Mouse (Mus musculus): ENCODE data around the gene Bicd2.
"Not testable (repeated sequence)": the region's sequence is repeated elsewhere in the genome, so short reads cannot be mapped to it uniquely, and the experiment has no call there.

The Bicd2 gene

GRCm38 (mm10) chr13:49360906-49361406, 19.6 kb downstream of the Bicd2 start:
- DNase-seq (ENCODE audit: low spot score in 2 of 2): no peak

DNA sequence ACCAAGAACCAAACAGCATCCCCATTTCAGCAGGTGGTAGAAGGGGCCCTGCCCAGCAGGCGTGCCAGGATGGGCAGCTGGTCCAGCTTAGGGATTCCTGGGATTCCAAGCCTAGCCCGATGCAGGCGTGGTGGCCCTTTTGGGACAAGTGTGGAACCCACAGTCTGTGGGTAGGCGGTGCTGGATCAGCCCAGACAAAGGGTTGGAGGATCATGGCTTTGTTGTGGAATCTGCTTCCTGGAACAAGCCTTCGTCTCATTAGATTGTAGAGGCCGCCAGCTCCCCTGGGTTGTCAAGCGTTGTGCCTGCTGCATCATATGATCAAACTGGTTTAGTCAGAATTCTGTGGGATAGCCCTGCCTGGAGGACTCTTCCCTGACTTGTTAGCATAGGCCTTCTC, 21.0 kb downstream of the Bicd2 start:
- no peak for DNase-seq (ENCODE audit: low spot score in 2 of 2)

- no peak for DNase-seq (ENCODE audit: low spot score in 2 of 2)
Measured at GRCm38 (mm10) chr13:49362804-49363203, 21.4 kb downstream of the Bicd2 start.

- no peak for DNase-seq (ENCODE audit: low spot score in 2 of 2)
Measured at GRCm38 (mm10) chr13:49364716-49365115, 23.3 kb downstream of the Bicd2 start.

GRCm38 (mm10) chr13:49367657-49368440, 26.5 kb downstream of the Bicd2 start:
- DNase-seq (ENCODE audit: low spot score in 2 of 2): no peak

DNA sequence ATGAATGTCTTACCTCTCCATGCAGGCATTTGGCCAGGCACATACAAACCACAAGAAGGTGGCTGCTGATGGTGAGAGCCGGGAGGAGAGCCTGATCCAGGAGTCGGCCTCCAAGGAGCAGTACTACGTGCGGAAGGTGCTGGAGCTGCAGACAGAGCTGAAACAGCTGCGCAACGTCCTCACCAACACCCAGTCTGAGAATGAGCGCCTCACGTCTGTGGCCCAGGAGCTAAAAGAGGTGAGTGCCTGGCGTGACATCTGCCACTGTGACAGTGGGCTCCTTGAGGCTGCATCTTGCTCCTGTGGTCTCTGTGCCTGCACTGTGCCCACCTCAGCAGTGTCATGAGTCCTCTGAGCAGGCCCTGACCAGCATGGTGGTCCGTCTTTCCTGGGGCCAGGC, 28.0 kb downstream of the Bicd2 start:
- DNase-seq (ENCODE audit: low spot score in 2 of 2): no peak

GRCm38 (mm10) chr13:49370216-49370615, 28.8 kb downstream of the Bicd2 start:
- not testable (repeated sequence) for DNase-seq (ENCODE audit: low spot score in 2 of 2)

- DNase-seq (ENCODE audit: low spot score in 2 of 2): peak; percentile 16 to 32
Measured at GRCm38 (mm10) chr13:49370916-49371315, 29.5 kb downstream of the Bicd2 start.

- DNase-seq (ENCODE audit: low spot score in 2 of 2): peak; percentile 58 to 63
Measured at GRCm38 (mm10) chr13:49371428-49371899, 30.1 kb downstream of the Bicd2 start.

- DNase-seq (ENCODE audit: low spot score in 2 of 2): no peak
Measured at GRCm38 (mm10) chr13:49372370-49373060, 31.1 kb downstream of the Bicd2 start.

DNA sequence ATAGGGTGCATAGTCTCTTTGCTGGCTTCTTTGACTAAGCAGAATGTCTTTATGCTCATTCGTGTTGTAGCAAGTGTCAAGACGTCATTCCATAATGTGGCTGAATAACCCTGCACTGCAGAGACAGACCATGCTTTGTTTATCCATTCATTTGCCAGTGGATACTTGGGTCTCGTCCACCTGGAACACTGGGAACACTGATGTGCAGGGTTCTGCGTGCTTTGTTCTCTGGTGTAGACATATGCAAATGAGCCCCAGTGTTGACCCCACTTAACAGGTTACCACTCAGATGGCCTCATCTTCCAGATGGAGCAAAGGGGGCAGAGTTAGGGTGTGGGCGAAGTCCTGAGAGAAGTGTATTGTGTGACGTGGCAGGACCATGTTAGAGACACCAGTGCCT, 32.9 kb downstream of the Bicd2 start:
- no peak for DNase-seq (ENCODE audit: low spot score in 2 of 2)

DNA sequence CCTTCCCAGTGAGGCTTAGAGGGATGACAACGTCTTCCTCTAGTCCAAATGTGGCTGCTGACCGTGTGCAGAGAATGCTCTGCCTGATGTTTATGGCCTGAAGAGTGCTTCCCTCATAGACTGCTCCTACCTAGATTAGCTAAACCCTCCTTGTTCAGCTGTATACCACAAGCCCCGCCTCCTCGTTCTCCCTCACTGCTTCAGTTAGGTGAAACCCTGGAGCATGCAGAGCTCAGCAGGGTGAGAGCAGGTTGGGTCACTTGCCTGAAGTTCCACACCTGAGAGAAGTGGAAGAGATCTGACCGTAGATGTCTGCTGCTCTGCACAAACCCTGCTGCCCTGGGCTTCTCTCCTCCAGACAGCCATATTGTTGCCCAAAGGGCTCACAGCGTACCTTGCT, 33.3 kb downstream of the Bicd2 start:
- no peak for DNase-seq (ENCODE audit: low spot score in 2 of 2)

GRCm38 (mm10) chr13:49377608-49378007, 36.2 kb downstream of the Bicd2 start:
- no peak for DNase-seq (ENCODE audit: low spot score in 2 of 2)

- DNase-seq (ENCODE audit: low spot score in 2 of 2): no peak
Measured at GRCm38 (mm10) chr13:49379301-49379700, 37.9 kb downstream of the Bicd2 start.

DNA sequence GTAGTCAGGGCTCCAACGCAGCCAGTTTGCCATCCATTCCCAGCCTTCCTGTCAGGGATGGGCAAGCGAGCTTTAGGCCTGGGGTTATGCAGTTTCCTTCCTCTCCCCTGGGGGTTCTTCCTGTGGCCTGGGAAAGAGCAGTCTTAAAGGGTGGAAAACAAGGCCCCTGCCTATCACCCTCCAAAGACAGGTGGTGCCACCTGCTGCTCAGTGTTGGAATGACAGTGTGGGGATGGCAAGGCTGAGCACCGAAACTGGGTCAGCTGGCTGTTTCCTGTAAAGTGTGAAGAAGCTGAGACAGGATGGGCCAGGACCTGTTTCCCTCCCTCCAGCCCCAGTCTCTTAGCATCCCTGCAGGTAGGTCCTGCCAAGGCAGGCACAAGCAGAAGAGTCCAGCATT, 39.8 kb downstream of the Bicd2 start:
- DNase-seq (ENCODE audit: low spot score in 2 of 2): peak; percentile 46 to 68

GRCm38 (mm10) chr13:49382997-49383396, 41.6 kb downstream of the Bicd2 start:
- DNase-seq (ENCODE audit: low spot score in 2 of 2): no peak

GRCm38 (mm10) chr13:49384751-49385463, 43.5 kb downstream of the Bicd2 start:
- no peak for DNase-seq (ENCODE audit: low spot score in 2 of 2)

DNA sequence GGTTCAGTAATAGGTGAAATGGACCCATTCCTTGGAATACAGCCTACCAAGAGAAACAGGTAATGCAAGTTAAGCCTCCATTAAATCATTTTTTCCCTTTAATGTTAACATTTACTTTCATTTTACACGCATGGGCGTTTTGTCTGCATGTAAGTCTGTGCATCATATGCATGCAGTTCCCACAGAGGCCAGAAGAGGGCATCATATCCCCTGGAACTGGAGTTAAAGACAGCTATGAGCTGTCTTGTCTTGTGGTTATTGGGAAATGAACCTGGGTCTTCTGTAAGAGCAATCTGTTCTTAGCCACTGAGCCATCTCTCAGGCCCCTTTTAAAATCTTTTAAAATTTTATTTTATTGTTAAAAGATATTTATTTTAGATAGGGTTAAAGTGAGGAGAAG, 50.0 kb downstream of the Bicd2 start:
- peak in 1 of 2 experiments; percentile 13 for DNase-seq (ENCODE audit: low spot score in 2 of 2)

DNA sequence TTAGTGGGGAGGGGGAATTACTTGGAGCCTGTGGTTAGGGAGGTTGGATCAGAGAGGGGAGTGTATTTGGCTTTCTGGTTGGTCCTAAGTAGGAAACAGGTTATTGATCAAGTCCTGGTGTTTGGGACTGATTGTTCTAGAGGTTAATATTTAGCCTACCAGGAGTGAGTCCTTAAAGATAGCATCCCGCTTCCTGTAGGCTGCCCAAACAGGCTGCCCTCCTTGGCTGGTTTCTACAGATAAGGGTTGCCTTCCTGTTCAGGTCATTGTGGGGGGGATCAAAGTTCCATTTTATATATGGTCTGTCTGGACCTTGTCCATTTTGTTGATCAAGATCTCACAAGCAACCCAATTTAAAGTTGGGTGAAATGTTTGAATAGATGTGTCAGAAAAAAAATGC, 52.2 kb downstream of the Bicd2 start:
- DNase-seq (ENCODE audit: low spot score in 2 of 2): no peak

DNA sequence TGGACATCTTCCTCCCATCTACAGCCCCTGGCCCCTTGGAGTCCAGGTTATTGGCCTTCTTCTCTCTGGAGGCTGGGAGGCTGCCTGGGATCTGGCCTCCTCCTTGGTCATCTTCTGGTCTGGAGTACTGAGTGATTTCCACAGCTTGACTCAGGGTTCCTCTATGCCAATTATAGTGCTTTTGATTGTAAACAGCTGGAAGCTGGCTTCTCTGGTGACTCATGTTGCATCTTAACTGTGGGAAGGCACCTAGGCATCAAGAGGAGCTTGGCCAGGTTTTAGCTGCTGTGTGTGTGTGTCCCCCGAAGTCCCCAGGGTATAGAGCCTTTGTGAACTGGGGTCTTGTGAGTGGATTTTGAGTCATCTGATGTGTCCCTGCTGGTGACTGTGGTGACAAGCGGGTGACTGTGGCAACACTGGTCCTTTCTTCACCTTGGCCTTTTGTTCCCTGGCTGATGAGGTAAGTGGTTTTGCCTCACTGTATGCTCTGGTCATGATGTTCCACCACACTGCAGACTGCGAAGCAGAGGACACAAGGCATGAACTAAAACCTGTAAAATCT, 53.6 kb downstream of the Bicd2 start:
- no peak for DNase-seq (ENCODE audit: low spot score in 2 of 2)

DNA sequence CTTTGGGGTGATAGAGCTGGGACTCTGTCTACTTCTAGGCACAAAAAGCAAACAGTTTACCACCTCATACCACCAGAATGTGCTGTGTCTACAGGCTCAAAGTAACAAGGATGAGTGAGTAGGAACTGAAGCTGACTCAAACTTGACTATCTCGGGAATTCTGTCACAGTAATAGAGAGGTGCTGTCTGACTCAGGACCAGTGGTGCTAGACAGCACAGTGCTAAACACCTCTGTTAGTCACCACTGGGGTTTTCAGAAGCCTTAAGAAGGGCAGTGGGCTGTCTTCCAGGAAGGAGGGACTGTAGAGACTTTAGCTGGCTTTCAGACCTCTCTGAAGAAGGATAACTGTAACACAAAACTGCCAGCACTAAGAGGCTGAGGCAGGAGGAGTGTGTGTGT, 55.4 kb downstream of the Bicd2 start:
- DNase-seq (ENCODE audit: low spot score in 2 of 2): no peak

DNA sequence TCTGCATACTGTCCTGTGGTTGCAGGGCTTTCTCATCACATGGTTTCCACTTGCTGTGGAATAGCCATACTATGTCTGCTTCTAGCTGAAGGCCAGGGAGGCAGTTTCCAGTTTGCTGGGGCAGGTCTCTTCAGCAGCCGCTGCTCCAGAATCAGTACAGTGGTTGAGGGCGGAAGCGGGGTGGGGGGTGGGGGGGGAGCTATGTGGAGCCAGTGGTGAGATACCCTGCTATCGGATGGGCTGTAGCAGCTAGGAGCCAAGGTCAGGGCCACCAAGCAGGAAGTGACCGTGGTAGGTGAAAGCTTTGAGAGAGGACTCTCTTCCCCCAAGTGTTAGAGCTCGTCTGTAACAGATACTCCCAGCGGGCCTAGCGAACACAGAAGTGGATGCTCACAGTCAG, 56.8 kb downstream of the Bicd2 start:
- no peak for DNase-seq (ENCODE audit: low spot score in 2 of 2)

Data from natural killer cell, adult 2 months (primary cell).